Mouse (Mus musculus) lung, adult 2 months (tissue): ENCODE measurements around the gene Map3k4.

Experiments
- CTCF ChIP-seq: fragments of 200-500 bp; IDR thresholded peaks from 2 replicates; pipeline ENCODE4 v1.5.1; 2011; ENCODE audit warnings: mild to moderate bottlenecking, low read length, control low read depth; ENCODE audit not compliant: insufficient read depth
- POLR2A ChIP-seq: fragments of 200-500 bp; IDR thresholded peaks from 2 replicates; pipeline ENCODE4 v1.6.1; 2011; ENCODE audit warnings: low read depth, mild to moderate bottlenecking, control low read depth, low read length, borderline replicate concordance; ENCODE audit errors: extremely low read depth

- TF ChIP-seq CTCF = no peak
- TF ChIP-seq POLR2A = no peak
Measured at GRCm38 (mm10) chr17:12205015-12205693, 113.4 kb downstream of the Map3k4 start.
